Mouse (Mus musculus) neural tube, embryonic 12.5 days (tissue): Measurements from ENCODE around the gene Cbln1. TPM values are rescaled to one million over a fixed set of nuclear protein-coding genes. Genes with fewer than 3 reads are reported as not detected.

Source experiments
- ATAC-seq: fragments of 200-750 bp; cut with Nextera tagmentation; 2 replicates; pipeline ENCODE4 v1.8.0; 2017; ENCODE audit warnings: low read depth, mild to moderate bottlenecking, moderate TSS enrichment, moderate library complexity; ENCODE audit not compliant: low FRiP score
- H3K27ac ChIP-seq: fragments of 300-500 bp; sonication (generic); 2 replicates; pipeline ENCODE4 v1.5.1; 2016
- H3K27me3 ChIP-seq: fragments of 300-500 bp; sonication (generic); replicated peaks from 2 replicates; pipeline ENCODE4 v1.6.1; 2016; ENCODE audit warnings: mild to moderate bottlenecking
- H3K36me3 ChIP-seq: fragments of 300-500 bp; sonication (generic); 2 replicates; pipeline ENCODE4 v1.6.1; 2016; ENCODE audit warnings: mild to moderate bottlenecking
- H3K4me1 ChIP-seq: fragments of 300-500 bp; sonication (generic); 2 replicates; pipeline ENCODE4 v1.6.1; 2016
- H3K4me2 ChIP-seq: fragments of 300-500 bp; sonication (generic); replicated peaks from 2 replicates; pipeline ENCODE4 v1.6.1; 2016; ENCODE audit warnings: mild to moderate bottlenecking
- H3K4me3 ChIP-seq: fragments of 300-500 bp; sonication (generic); 2 replicates; pipeline ENCODE4 v1.5.1; 2016
- H3K9ac ChIP-seq: fragments of 300-500 bp; sonication (generic); 2 replicates; pipeline ENCODE4 v1.6.1; 2016; ENCODE audit warnings: mild to moderate bottlenecking
- H3K9me3 ChIP-seq: fragments of 300-500 bp; sonication (generic); 2 replicates; pipeline ENCODE4 v1.6.1; 2016; ENCODE audit warnings: mild to moderate bottlenecking
- WGBS: fragments of 180-500 bp; shearing (Covaris S2); methylation state at CpG from one replicate; pipeline ENCODE4 v1.1.7; 2016; 5-methylcytosine and 5-hydroxymethylcytosine counted together
- polyA plus RNA-seq: library from polyadenylated mRNA; unstranded; fragments of >200 nt; fragmentation: Nextera tagmentation; extraction: Ambion mirVana; gene quantifications from 2 replicates; pipeline ENCODE4 v1.2.1, GENCODE M21; 2016

The Cbln1 gene
- polyA plus RNA-seq, 1 experiment from 2014 or later = 14.1 TPM

GRCm38 (mm10) chr8:87481396-87481795, 9.0 kb upstream of the Cbln1 start:
- H3K4me2 ChIP-seq = no peak overlapping the region
- 83% methylated on average over 1 of the region's 1 CpGs for WGBS
- H3K9ac ChIP-seq = no peak overlapping the region
- H3K36me3 ChIP-seq = no peaks in the 10 kb centered on the region
- no peaks in the 10 kb centered on the region for H3K9me3 ChIP-seq
- no peak overlapping the region for H3K27ac ChIP-seq
- H3K4me3 ChIP-seq = no peak overlapping the region
- H3K27me3 ChIP-seq = no peaks in the 10 kb centered on the region
- ATAC-seq = no peak
- no peaks in the 10 kb centered on the region for H3K4me1 ChIP-seq

DNA sequence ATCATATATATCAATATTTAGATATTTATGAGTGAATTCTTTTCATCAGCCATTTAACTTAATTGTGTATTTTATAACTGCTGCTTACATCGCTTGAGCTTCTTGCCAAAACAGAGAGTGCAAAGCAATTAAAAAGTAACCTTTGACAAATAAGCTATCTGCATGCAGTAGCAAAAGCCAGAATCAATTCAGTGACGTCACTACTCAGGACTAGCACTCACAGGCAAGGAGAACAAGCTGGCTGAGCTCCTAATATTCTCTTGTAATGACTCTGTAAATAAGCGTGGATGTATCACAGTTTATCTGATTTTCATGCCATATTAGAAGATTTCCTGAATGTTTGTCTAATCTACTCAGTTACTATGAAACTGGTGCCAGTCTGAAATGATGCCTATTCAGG, 5.8 kb upstream of the Cbln1 start:
- ATAC-seq = no peak
- WGBS = 74% methylated on average over 3 of the region's 3 CpGs
- no peak overlapping the region for H3K4me2 ChIP-seq

DNA sequence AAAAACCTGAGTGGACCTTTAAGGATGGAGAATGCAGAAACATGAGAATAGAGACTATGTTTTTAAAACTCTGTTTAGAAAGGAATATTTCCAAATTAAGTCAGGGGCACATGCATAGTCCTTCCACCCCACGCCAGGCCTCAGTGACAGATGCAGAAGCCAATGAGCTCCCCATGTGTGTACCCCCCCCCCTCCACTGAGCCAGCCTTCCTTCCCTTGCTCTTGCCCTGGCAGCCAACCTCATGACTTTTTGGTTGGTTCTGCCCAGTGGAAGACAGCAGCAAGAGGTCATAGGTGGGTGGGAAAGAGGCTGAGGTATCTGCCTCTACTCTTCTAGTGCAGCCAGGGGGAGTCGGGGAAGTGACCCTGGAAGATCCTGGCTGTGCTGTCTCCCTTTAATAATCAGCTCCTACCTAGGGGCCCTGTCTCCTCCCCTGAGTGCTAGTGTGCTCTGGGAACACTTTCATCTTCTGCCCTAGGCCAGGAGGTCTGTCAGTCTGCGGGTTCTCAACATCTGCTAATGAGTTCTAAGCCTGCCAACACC, 4.8 kb upstream of the Cbln1 start:
- H3K4me2 ChIP-seq = no peak overlapping the region

More for the DNA sequence above, 5.8 kb upstream of the Cbln1 start:
- H3K9me3 ChIP-seq = no peaks in the 10 kb centered on the region
- H3K27me3 ChIP-seq = peaks cover 21% of the 10 kb centered on the region
- H3K4me3 ChIP-seq = no peak overlapping the region
- peaks cover 4% of the 10 kb centered on the region for H3K4me1 ChIP-seq
- no peaks in the 10 kb centered on the region for H3K36me3 ChIP-seq
- no peak overlapping the region for H3K9ac ChIP-seq
- H3K27ac ChIP-seq = no peak overlapping the region

GRCm38 (mm10) chr8:87475551-87475950, 3.1 kb upstream of the Cbln1 start:
- Histone ChIP-seq H3K27me3 (peaks cover 40% of the 10 kb centered on the region), H3K9me3 (no peaks in the 10 kb centered on the region), H3K9ac (no peak overlapping the region), H3K36me3 (no peaks in the 10 kb centered on the region), H3K4me2 (peak overlapping the region; percentile 36), H3K27ac (no peak overlapping the region), H3K4me3 (no peak overlapping the region), H3K4me1 (peaks cover 26% of the 10 kb centered on the region)
- ATAC-seq = no peak
- 52% methylated on average over 3 of the region's 3 CpGs for WGBS

More for the DNA sequence above, 4.8 kb upstream of the Cbln1 start:
- H3K27ac ChIP-seq = no peak overlapping the region
- no peaks in the 10 kb centered on the region for H3K36me3 ChIP-seq
- peaks cover 10% of the 10 kb centered on the region for H3K4me1 ChIP-seq
- peaks cover 24% of the 10 kb centered on the region for H3K27me3 ChIP-seq
- no peaks in the 10 kb centered on the region for H3K9me3 ChIP-seq
- H3K9ac ChIP-seq = no peak overlapping the region
- no peak for ATAC-seq
- H3K4me3 ChIP-seq = no peak overlapping the region
- WGBS = 62% methylated on average over 3 of the region's 3 CpGs

DNA sequence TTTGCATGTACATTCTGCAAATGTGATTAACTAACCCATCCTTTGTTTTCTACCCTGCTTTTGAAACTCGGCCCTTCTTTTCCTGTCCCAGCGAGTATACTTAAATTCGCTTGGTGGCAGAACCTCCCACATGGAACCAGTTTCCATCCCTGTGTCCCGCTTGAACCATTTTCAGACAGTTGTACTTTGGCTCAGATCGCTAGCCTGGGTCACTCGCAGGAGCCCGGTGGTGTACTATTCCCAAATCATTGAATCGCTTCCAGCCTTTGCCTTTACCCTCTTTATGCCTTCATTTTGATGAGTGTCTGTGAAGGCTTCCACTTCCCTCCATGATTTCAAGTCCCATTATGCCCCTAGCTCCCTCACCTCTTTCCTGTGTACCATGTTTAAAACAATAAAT, 2.0 kb upstream of the Cbln1 start:
- H3K9me3 ChIP-seq = no peaks in the 10 kb centered on the region
- no peak for ATAC-seq
- H3K36me3 ChIP-seq = no peaks in the 10 kb centered on the region
- no peak overlapping the region for H3K27ac ChIP-seq
- 71% methylated on average over 8 of the region's 8 CpGs for WGBS
- H3K4me2 ChIP-seq = peak overlapping the region; percentile 95
- no peak overlapping the region for H3K9ac ChIP-seq
- no peak overlapping the region; the same call in 1 of the 2 replicates for H3K4me3 ChIP-seq
- H3K27me3 ChIP-seq = peaks cover 51% of the 10 kb centered on the region
- peaks cover 35% of the 10 kb centered on the region for H3K4me1 ChIP-seq

- Histone ChIP-seq H3K4me1 (peaks cover 36% of the 10 kb centered on the region), H3K4me2 (peak overlapping the region; percentile 95), H3K27ac (no peak overlapping the region), H3K4me3 (peak overlapping the region; percentile 58; the same call in 1 of the 2 replicates), H3K36me3 (no peaks in the 10 kb centered on the region), H3K9ac (no peak overlapping the region), H3K9me3 (no peaks in the 10 kb centered on the region), H3K27me3 (peaks cover 56% of the 10 kb centered on the region)
- no peak for ATAC-seq
- 37% methylated on average over 2 of the region's 2 CpGs for WGBS
Measured at GRCm38 (mm10) chr8:87473940-87474339, 1.5 kb upstream of the Cbln1 start.

DNA sequence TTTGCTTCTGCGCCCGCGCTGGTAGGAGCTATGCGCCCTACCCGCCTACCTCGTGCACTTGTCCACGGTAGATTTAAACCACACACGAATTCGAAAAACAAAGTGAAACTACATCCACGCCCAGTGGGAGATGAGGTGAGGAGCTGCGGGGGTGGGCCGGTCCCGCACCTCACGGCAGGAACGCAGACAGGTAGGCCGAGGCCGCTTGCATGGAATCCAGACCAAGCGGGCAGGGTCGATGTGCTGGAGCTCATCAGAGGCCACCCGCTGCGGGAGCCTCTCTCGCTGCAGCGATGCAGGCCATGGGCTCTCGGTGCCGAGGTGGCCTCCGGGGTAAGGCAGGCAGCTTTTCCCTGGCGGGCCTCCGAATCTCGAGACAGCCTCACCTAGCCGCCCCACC, 905 bp upstream of the Cbln1 start:
- no peak for ATAC-seq
- peak overlapping the region; percentile 95 for H3K4me2 ChIP-seq
- peak overlapping the region; percentile 58 for H3K4me3 ChIP-seq
- H3K9me3 ChIP-seq = no peaks in the 10 kb centered on the region
- WGBS = 1% methylated on average over 30 of the region's 30 CpGs
- H3K4me1 ChIP-seq = peaks cover 42% of the 10 kb centered on the region
- H3K36me3 ChIP-seq = no peaks in the 10 kb centered on the region
- peak overlapping the region; percentile 54 for H3K9ac ChIP-seq
- peaks cover 62% of the 10 kb centered on the region for H3K27me3 ChIP-seq
- H3K27ac ChIP-seq = no peak overlapping the region

- Histone ChIP-seq H3K27ac (peak overlapping the region; percentile 26; the same call in 1 of the 2 replicates), H3K27me3 (peaks cover 76% of the 10 kb centered on the region), H3K9me3 (no peaks in the 10 kb centered on the region), H3K9ac (peak overlapping the region; percentile 70), H3K4me3 (peak overlapping the region; percentile 58), H3K4me1 (peaks cover 42% of the 10 kb centered on the region), H3K4me2 (peak overlapping the region; percentile 95), H3K36me3 (no peaks in the 10 kb centered on the region)
- WGBS = under 1% methylated on average over 36 of the region's 36 CpGs
- ATAC-seq = peak; percentile 64
Measured at GRCm38 (mm10) chr8:87471603-87472270, 672 bp downstream of the Cbln1 start.

- H3K27me3 ChIP-seq = peaks cover 83% of the 10 kb centered on the region
- no peak overlapping the region for H3K27ac ChIP-seq
- no peak for ATAC-seq
- under 1% methylated on average over 32 of the region's 32 CpGs for WGBS
- no peaks in the 10 kb centered on the region for H3K9me3 ChIP-seq
- H3K9ac ChIP-seq = peak overlapping the region; percentile 70
- peak overlapping the region; percentile 58 for H3K4me3 ChIP-seq
- peak overlapping the region; percentile 95 for H3K4me2 ChIP-seq
- H3K4me1 ChIP-seq = peaks cover 42% of the 10 kb centered on the region
- no peaks in the 10 kb centered on the region for H3K36me3 ChIP-seq
Measured at GRCm38 (mm10) chr8:87470834-87471602, 1.4 kb downstream of the Cbln1 start.

- no peak overlapping the region for H3K27ac ChIP-seq
- no peaks in the 10 kb centered on the region for H3K9me3 ChIP-seq
- peak overlapping the region; percentile 58 for H3K4me3 ChIP-seq
- under 1% methylated on average over 59 of the region's 59 CpGs for WGBS
- no peak for ATAC-seq
- peaks cover 84% of the 10 kb centered on the region for H3K27me3 ChIP-seq
- H3K4me1 ChIP-seq = peaks cover 42% of the 10 kb centered on the region
- H3K4me2 ChIP-seq = peak overlapping the region; percentile 95
- H3K9ac ChIP-seq = peak overlapping the region; percentile 70
- no peaks in the 10 kb centered on the region for H3K36me3 ChIP-seq
Measured at GRCm38 (mm10) chr8:87469931-87470833, 2.2 kb downstream of the Cbln1 start.

GRCm38 (mm10) chr8:87468958-87469815, 3.2 kb downstream of the Cbln1 start:
- ATAC-seq = no peak
- 2% methylated on average over 45 of the region's 45 CpGs for WGBS
- Histone ChIP-seq H3K4me3 (peak overlapping the region; percentile 22), H3K36me3 (no peaks in the 10 kb centered on the region), H3K9ac (no peak overlapping the region), H3K27ac (no peak overlapping the region), H3K27me3 (peaks cover 86% of the 10 kb centered on the region), H3K4me2 (peak overlapping the region; percentile 95), H3K9me3 (no peaks in the 10 kb centered on the region), H3K4me1 (peaks cover 42% of the 10 kb centered on the region)
